Mouse (Mus musculus) neural tube, embryonic 11.5 days (tissue): Measurements from ENCODE around the gene Rad51d. TPM values are rescaled to one million over a fixed set of nuclear protein-coding genes. Genes with fewer than 3 reads are reported as not detected.
A peak's percentile ranks its signal among the peaks of the same experiment; 100 is the strongest.

ENCODE experiments used
- ATAC-seq: fragments of 200-750 bp; cut with Nextera tagmentation; 2 replicates; pipeline ENCODE4 v1.8.0; 2017; ENCODE audit warnings: moderate number of reproducible peaks, mild to moderate bottlenecking, moderate TSS enrichment, moderate library complexity; ENCODE audit not compliant: insufficient read depth, low FRiP score, low TSS enrichment
- DNase-seq: peaks from one replicate; pipeline ENCODE4 v3.0.0-alpha.2; 2015; ENCODE audit warnings: low spot score
- H3K27ac ChIP-seq: fragments of 300-500 bp; sonication (generic); 2 replicates; pipeline ENCODE4 v1.5.1; 2014; ENCODE audit warnings: low read depth, mild to moderate bottlenecking, low read length
- H3K27me3 ChIP-seq: fragments of 300-500 bp; sonication (generic); 2 replicates; pipeline ENCODE4 v1.6.1; 2014; ENCODE audit warnings: mild to moderate bottlenecking, low read length, mixed read lengths; ENCODE audit not compliant: control insufficient read depth, insufficient read depth
- H3K36me3 ChIP-seq: fragments of 300-500 bp; sonication (generic); 2 replicates; pipeline ENCODE4 v1.6.1; 2014; ENCODE audit warnings: mild to moderate bottlenecking, low read length, moderate library complexity, mixed read lengths; ENCODE audit not compliant: control insufficient read depth, insufficient read depth
- H3K4me1 ChIP-seq: fragments of 300-500 bp; sonication (generic); 2 replicates; pipeline ENCODE4 v1.6.1; 2014; ENCODE audit warnings: low read length, mixed read lengths; ENCODE audit not compliant: control insufficient read depth, insufficient read depth
- H3K4me2 ChIP-seq: fragments of 300-500 bp; sonication (generic); 2 replicates; pipeline ENCODE4 v1.6.1; 2014; ENCODE audit warnings: low read depth, mild to moderate bottlenecking, moderate library complexity
- H3K4me3 ChIP-seq: fragments of 300-500 bp; sonication (generic); 2 replicates; pipeline ENCODE4 v1.5.1; 2014; ENCODE audit warnings: low read depth, low read length
- H3K9ac ChIP-seq: fragments of 300-500 bp; sonication (generic); 2 replicates; pipeline ENCODE4 v1.6.1; 2014; ENCODE audit warnings: mild to moderate bottlenecking, low read length
- H3K9me3 ChIP-seq: fragments of 300-500 bp; sonication (generic); 2 replicates; pipeline ENCODE4 v1.6.1; 2016; ENCODE audit warnings: low read length; ENCODE audit not compliant: control insufficient read depth
- WGBS: fragments of 180-500 bp; shearing (Covaris S2); extraction: QIAGEN DNeasy Blood & Tissue Kit; methylation state at CpG from one replicate; pipeline ENCODE4 v1.1.7; 2014; 5-methylcytosine and 5-hydroxymethylcytosine counted together
- polyA plus RNA-seq: library from polyadenylated mRNA; unstranded; fragments of >200 nt; fragmentation: Nextera tagmentation; extraction: Ambion mirVana; gene quantifications from 2 replicates; pipeline ENCODE4 v1.2.1, GENCODE M21; 2014

The Rad51d gene
- polyA plus RNA-seq, 1 experiment from 2014 or later = 17.9 TPM

GRCm38 (mm10) chr11:82904952-82905351, 14.5 kb upstream of the Rad51d start:
- Histone ChIP-seq H3K9ac (no peak overlapping the region), H3K36me3 (peaks cover 12% of the 10 kb centered on the region)

GRCm38 (mm10) chr11:82901606-82902310, 11.3 kb upstream of the Rad51d start:
- DNase-seq (no peak), ATAC-seq (no peak)
- 87% methylated on average over 20 of the region's 20 CpGs for WGBS
- Histone ChIP-seq H3K9me3 (no peaks in the 10 kb centered on the region), H3K9ac (no peak overlapping the region), H3K4me2 (no peak overlapping the region), H3K4me3 (no peak overlapping the region), H3K27ac (no peak overlapping the region), H3K4me1 (no peaks in the 10 kb centered on the region), H3K27me3 (no peaks in the 10 kb centered on the region), H3K36me3 (peaks cover 12% of the 10 kb centered on the region)

More at GRCm38 (mm10) chr11:82904952-82905351, 14.5 kb upstream of the Rad51d start:
- no peak overlapping the region for H3K4me3 ChIP-seq
- no peaks in the 10 kb centered on the region for H3K27me3 ChIP-seq
- no peak overlapping the region for H3K27ac ChIP-seq
- no peak for DNase-seq
- H3K4me1 ChIP-seq = peaks cover 3% of the 10 kb centered on the region; the same call in 1 of the 2 replicates
- no peaks in the 10 kb centered on the region for H3K9me3 ChIP-seq
- H3K4me2 ChIP-seq = no peak overlapping the region
- WGBS = 72% methylated on average over 8 of the region's 8 CpGs
- no peak for ATAC-seq

GRCm38 (mm10) chr11:82899720-82900119, 9.3 kb upstream of the Rad51d start:
- ATAC-seq = no peak
- Histone ChIP-seq H3K4me2 (no peak overlapping the region), H3K36me3 (peaks cover 9% of the 10 kb centered on the region), H3K4me1 (no peaks in the 10 kb centered on the region), H3K27me3 (no peaks in the 10 kb centered on the region), H3K4me3 (no peak overlapping the region), H3K9me3 (no peaks in the 10 kb centered on the region), H3K27ac (no peak overlapping the region), H3K9ac (no peak overlapping the region)
- WGBS = 96% methylated on average over 5 of the region's 5 CpGs
- no peak for DNase-seq

GRCm38 (mm10) chr11:82897478-82897877, 7.1 kb upstream of the Rad51d start:
- DNase-seq (no peak), ATAC-seq (no peak)
- Histone ChIP-seq H3K4me2 (no peak overlapping the region), H3K27me3 (no peaks in the 10 kb centered on the region), H3K4me3 (no peak overlapping the region), H3K9me3 (no peaks in the 10 kb centered on the region), H3K36me3 (peaks cover 6% of the 10 kb centered on the region), H3K9ac (no peak overlapping the region), H3K27ac (no peak overlapping the region), H3K4me1 (no peaks in the 10 kb centered on the region)
- WGBS = 87% methylated on average over 10 of the region's 10 CpGs

- WGBS = 57% methylated on average over 7 of the region's 7 CpGs
- Histone ChIP-seq H3K4me2 (no peak within 1 kb of the TSS), H3K9ac (no peak within 1 kb of the TSS), H3K4me1 (peaks cover 4% of the 10 kb centered on the region; the same call in 1 of the 2 replicates), H3K4me3 (no peak within 1 kb of the TSS), H3K27ac (no peak within 1 kb of the TSS), H3K9me3 (no peaks in the 10 kb centered on the region), H3K27me3 (no peaks in the 10 kb centered on the region), H3K36me3 (no peaks in the 10 kb centered on the region)
- no peak for DNase-seq
- ATAC-seq = no peak
These were observed 1.5 kb upstream of the Rad51d start, which contains the start of gene Fndc8 for GRCm38 (mm10) chr11:82891936-82892335. Gene Fndc8 (plus strand): TSS chr11:82892124.

- peak overlapping the region; percentile 93 for H3K4me2 ChIP-seq
- DNase-seq = peak; percentile 34
These were observed 681 bp downstream of the Rad51d start for GRCm38 (mm10) chr11:82889524-82890341.

GRCm38 (mm10) chr11:82888491-82888946, 1.9 kb downstream of the Rad51d start:
- H3K9ac ChIP-seq = no peak overlapping the region
- no peak overlapping the region for H3K27ac ChIP-seq

More at GRCm38 (mm10) chr11:82889524-82890341, 681 bp downstream of the Rad51d start:
- Histone ChIP-seq H3K9me3 (no peaks in the 10 kb centered on the region), H3K36me3 (no peaks in the 10 kb centered on the region), H3K4me3 (peak overlapping the region; percentile 64), H3K27ac (no peak overlapping the region), H3K4me1 (peaks cover 4% of the 10 kb centered on the region; the same call in 1 of the 2 replicates), H3K27me3 (no peaks in the 10 kb centered on the region), H3K9ac (peak overlapping the region; percentile 62)
- WGBS = 10% methylated on average over 31 of the region's 31 CpGs
- peak; percentile 45 for ATAC-seq

GRCm38 (mm10) chr11:82886559-82886958, 3.9 kb downstream of the Rad51d start:
- H3K4me2 ChIP-seq = no peak overlapping the region
- ATAC-seq = no peak
- WGBS = 85% methylated on average over 3 of the region's 3 CpGs
- no peak for DNase-seq
- no peaks in the 10 kb centered on the region for H3K27me3 ChIP-seq
- no peak overlapping the region for H3K9ac ChIP-seq
- H3K27ac ChIP-seq = no peak overlapping the region
- no peaks in the 10 kb centered on the region for H3K36me3 ChIP-seq
- no peak overlapping the region for H3K4me3 ChIP-seq
- no peaks in the 10 kb centered on the region for H3K9me3 ChIP-seq
- H3K4me1 ChIP-seq = peaks cover 4% of the 10 kb centered on the region; the same call in 1 of the 2 replicates

More at GRCm38 (mm10) chr11:82888491-82888946, 1.9 kb downstream of the Rad51d start:
- Histone ChIP-seq H3K9me3 (no peaks in the 10 kb centered on the region), H3K4me2 (no peak overlapping the region), H3K27me3 (no peaks in the 10 kb centered on the region), H3K4me1 (peaks cover 4% of the 10 kb centered on the region; the same call in 1 of the 2 replicates), H3K36me3 (no peaks in the 10 kb centered on the region), H3K4me3 (no peak overlapping the region)
- no peak for ATAC-seq
- 58% methylated on average over 10 of the region's 10 CpGs for WGBS
- DNase-seq = no peak
